Mouse (Mus musculus): ENCODE data around the gene Frmd4b.

Gene Frmd4b

DNA sequence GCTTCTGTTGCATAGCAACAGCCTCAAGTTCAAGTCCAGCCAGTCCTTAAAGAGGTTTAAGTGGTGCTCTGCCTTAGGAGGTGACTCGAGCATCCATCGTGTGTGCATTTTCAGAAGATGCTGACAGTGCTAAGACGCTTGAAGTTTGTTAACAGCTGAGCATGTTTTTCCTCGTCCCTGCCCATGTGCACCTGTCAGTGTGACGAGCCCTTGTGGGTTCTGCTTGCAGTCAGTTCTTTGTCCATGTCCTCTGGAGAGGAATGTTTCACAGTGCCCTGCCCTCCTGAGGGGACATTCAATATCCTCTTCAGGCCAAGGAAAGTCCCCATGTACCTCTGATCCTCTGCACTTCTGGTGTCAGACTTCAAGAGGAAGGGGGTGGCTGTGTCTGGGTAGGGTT lies 377.2 kb downstream of the Frmd4b start:
- DNase-seq = no peak

DNA sequence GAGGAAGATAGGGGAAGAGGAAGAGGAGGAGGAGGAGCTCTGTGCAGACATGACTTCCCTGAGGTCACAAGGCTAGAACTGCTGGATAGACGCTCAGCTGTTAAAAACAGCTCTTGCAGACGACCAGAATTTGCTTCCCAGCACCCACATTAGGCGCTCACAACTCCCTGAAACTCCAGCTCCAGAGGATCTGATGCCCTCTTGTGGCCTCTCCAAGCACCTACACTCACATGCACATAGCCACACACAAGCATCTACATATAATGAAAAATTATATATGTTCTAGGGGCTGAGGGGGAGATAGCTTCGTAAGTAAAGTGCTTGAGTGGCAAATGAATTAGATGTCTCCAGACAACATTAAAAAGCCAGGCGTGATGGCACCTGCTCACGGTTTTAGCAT lies 378.0 kb downstream of the Frmd4b start:
- no peak for DNase-seq

Data from kidney, adult 8-10 months (tissue).